Mouse (Mus musculus) kidney, adult 2 months (tissue): ENCODE measurements around the gene Gm5741.

ENCODE experiments used
- CTCF ChIP-seq: fragments of 200-500 bp; conservative IDR thresholded peaks from 2 replicates; pipeline ENCODE4 v1.5.1; 2011; ENCODE audit warnings: low read depth, mild to moderate bottlenecking, control low read depth, low read length, moderate library complexity, mixed read lengths; ENCODE audit not compliant: insufficient read depth, insufficient read length
- POLR2A ChIP-seq: fragments of 200-500 bp; IDR thresholded peaks from one replicate; pipeline ENCODE4 v1.6.1; 2011; ENCODE audit warnings: low read depth, low read length, control low read depth

DNA sequence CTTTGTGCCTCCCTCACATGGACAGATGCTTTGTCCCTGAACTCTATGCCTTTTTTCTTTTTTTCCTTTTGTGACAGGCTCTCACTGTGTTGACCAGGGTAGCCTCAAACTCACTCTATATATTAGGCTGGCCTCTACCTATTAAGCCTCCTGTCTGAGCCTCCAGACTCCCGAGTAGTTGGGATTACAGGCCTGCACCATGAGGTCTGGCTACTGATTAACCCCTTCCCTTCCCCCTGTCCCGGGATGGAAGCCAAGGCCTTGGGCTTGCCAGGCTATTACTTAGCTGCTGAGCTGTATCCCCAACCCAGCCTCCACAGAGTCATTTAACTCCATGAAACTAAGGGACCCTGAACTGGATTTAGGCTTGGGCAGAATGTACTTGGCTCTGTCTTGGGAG, 2.6 kb downstream of the Gm5741 start:
- TF ChIP-seq CTCF, result no peak
- TF ChIP-seq POLR2A, result no peak
